Mouse (Mus musculus) testis, adult 2 months (tissue): ENCODE measurements around the gene Prr15l.

Source experiments
- CTCF ChIP-seq: fragments of 200-500 bp; IDR thresholded peaks from 2 replicates; pipeline ENCODE4 v1.5.1; 2012; ENCODE audit warnings: low read depth, mild to moderate bottlenecking, inconsistent platforms, low read length, moderate library complexity; ENCODE audit not compliant: control insufficient read depth, insufficient read depth, insufficient replicate concordance
- POLR2A ChIP-seq: fragments of 200-500 bp; IDR thresholded peaks from 2 replicates; pipeline ENCODE4 v1.6.1; 2012; ENCODE audit warnings: low read depth, mild to moderate bottlenecking, inconsistent platforms, low read length, moderate library complexity; ENCODE audit not compliant: control insufficient read depth

DNA sequence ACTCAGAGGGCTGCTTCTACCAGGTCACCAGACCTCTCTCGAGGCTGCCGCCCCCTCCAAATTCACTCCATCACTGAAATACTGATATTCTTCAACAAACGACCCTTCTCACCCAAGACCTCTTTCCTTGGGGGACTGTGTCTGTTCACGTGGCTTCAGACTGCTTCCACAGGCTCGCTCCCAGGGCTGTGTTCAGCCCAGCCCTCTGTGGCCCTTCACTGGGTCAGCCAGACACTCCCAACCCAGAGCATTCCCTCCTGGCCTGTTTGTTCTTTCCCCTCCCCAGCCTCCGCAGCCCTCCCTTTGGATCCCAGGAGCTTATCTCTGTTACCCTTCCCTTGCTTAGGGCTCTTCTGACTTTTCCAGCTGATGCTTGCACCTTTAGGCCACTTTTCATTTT lies 40.6 kb downstream of the Prr15l start:
- no peak for TF ChIP-seq POLR2A
- no peak for TF ChIP-seq CTCF
